Mouse (Mus musculus) megakaryocyte, embryonic 14.5 days (primary cell): ENCODE results near the gene Dph2. TPM values are rescaled to one million over a fixed set of nuclear protein-coding genes. Genes with fewer than 3 reads are reported as not detected.

Experiments
- H3K27me3 ChIP-seq: replicated peaks from 2 replicates; pipeline ENCODE3; 2012; ENCODE audit warnings: inconsistent platforms
- H3K36me3 ChIP-seq: replicated peaks from 2 replicates; pipeline ENCODE3; 2012; ENCODE audit warnings: low read length, inconsistent platforms, mixed read lengths
- H3K4me1 ChIP-seq: 2 replicates; pipeline ENCODE4 v1.6.1; 2012; ENCODE audit warnings: inconsistent platforms
- H3K4me3 ChIP-seq: replicated peaks from 2 replicates; pipeline ENCODE3; 2012; ENCODE audit warnings: moderate library complexity, mild to moderate bottlenecking, inconsistent platforms
- H3K9me3 ChIP-seq: 2 replicates; pipeline ENCODE4 v1.6.1; 2012; ENCODE audit warnings: inconsistent platforms
- FLI1 ChIP-seq: IDR thresholded peaks from 2 replicates; pipeline ENCODE4 v1.6.1; 2012; ENCODE audit warnings: low read length, inconsistent platforms, mixed read lengths
- GATA1 ChIP-seq: IDR thresholded peaks from 3 replicates; pipeline ENCODE4 v1.6.1; 2012; ENCODE audit warnings: mixed read lengths, low read length, inconsistent platforms, borderline replicate concordance
- polyA plus RNA-seq: library from polyadenylated mRNA; stranded (reverse); fragments of >175 nt; gene quantifications from 2 replicates; pipeline ENCODE4 v1.2.3, GENCODE M21; 2012; ENCODE audit warnings: low replicate concordance; ENCODE audit not compliant: insufficient read depth

Dph2 gene
- polyA plus RNA-seq, 1 experiment = 3.1 TPM

DNA sequence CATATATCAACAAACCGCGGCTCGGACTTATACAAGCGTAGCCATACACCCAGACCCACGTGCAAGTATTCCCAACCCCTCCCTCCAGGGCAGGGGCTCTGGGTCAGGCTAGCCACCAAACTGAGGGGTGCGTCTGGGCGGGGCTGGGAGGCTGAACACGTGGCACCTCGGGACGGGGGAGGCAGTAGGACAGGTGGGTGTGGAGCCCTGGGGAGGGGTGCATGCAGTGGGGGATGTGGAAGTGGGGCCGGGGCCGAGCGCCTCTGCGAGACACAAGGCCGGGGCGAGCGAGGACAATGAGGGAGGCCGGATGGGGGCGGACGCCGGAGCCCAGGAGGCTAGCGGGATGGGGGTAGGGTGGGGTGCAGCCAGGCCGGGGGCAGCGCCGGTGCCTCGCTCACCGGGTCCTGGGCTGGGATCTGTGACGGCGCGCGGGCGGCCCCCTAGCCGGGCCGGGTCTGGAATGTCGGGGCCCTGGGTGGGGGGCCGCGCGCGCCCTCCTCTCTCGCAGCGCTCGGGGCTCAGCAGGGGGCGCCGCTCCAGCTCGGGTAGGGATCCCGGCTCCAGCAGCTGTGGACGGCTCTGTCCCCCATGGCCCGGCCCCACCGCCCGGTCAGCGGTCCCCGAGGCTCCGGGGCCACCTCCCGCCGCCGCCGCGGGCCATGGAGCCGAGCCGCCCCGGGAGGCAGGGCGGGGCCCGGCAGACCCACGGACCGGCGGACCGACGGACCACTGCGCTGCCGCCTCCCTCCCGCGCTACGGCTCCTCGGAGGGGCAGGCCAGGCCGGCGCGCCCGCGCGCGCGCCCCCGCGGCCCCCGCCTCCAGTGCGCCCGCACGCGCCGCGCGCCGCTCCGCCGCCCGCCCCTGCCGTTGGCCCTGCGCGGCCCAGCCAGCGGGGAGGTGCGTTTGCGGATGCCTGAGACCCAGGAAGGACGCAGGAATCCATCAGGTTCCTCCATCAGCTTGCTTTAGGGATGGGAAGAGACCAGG is 8.8 kb downstream of the Dph2 start, which contains the start of gene B4galt2:
B4galt2 (minus strand) TSS at position 787 of the 991 bp plus-strand sequence.
- H3K36me3 ChIP-seq = peaks cover 29% of the 10 kb centered on the region
- H3K9me3 ChIP-seq = no peaks in the 10 kb centered on the region
- peaks cover 36% of the 10 kb centered on the region for H3K4me1 ChIP-seq
- TF ChIP-seq GATA1 (no peak), FLI1 (no peak)
- H3K27me3 ChIP-seq = peaks cover 62% of the 10 kb centered on the region
- H3K4me3 ChIP-seq = peak within 1 kb of the TSS; percentile 85

DNA sequence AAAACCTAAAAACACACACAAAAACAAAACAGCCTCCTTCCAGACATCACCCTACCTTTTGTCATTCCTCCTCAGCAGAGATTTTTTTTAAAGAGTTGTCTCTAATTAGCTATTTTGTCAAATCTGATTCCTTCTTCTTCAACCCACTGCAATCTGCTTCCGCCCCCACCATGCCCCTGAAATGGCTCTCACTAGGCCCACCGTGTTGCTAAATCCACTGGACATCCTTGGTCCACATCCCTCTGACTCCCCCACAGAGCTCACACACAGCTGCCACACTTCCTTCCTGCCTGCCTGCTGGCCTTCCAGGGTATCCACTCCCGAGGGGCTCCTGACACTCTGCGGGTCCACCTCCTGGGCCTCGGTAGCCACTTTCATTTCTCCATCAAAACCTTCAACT is 13.1 kb downstream of the Dph2 start:
- Histone ChIP-seq H3K4me3 (no peak overlapping the region), H3K27me3 (peaks cover 83% of the 10 kb centered on the region), H3K4me1 (peaks cover 7% of the 10 kb centered on the region), H3K9me3 (no peaks in the 10 kb centered on the region), H3K36me3 (peaks cover 3% of the 10 kb centered on the region)
- TF ChIP-seq GATA1 (no peak), FLI1 (no peak)

DNA sequence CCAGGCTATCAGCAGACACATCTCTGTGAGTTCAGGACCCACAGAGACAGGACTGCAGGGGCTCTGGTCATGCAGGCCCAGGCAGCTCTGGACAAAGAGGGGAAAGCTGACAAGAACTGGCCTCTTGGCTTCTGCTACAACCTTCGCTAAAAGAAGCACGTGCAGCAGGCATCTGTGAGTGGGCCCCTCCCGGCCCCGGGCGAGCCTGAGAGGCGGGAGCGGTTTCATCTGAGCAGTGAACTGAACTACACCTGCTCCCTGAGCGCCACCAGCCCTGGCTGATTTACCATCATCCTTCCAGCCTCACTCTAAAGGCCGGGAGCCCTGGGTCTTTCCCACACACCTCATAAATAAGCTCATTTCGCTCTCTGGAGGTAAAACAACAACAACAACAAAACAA is 13.5 kb downstream of the Dph2 start:
- Histone ChIP-seq H3K4me3 (no peak overlapping the region), H3K36me3 (no peaks in the 10 kb centered on the region), H3K4me1 (peaks cover 3% of the 10 kb centered on the region; the same call in 1 of the 2 replicates), H3K27me3 (peaks cover 83% of the 10 kb centered on the region), H3K9me3 (no peaks in the 10 kb centered on the region)
- TF ChIP-seq GATA1 (no peak), FLI1 (no peak)

DNA sequence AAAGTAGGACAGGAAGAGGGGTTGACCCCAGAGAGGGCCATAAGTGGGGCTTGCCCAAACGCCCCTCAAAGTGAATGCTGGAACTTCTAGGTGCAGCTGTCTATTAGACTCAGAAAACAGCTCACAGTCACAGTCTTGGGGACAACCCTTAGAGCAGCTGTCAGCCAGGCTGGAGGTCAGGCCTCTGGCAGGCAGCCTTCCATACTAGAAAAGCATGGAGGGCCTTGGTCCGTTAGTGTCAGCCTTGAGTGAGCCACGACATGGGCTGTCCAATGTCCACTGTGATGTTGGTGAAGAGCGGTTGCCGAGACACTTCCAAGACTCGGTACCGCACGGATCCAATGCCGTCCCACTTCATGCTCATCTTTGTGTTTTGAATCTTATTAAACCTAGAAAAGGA is 18.2 kb downstream of the Dph2 start:
- no peak for TF ChIP-seq GATA1
- TF ChIP-seq FLI1 = no peak
- Histone ChIP-seq H3K4me1 (peaks cover 10% of the 10 kb centered on the region), H3K27me3 (peaks cover 84% of the 10 kb centered on the region), H3K4me3 (no peak overlapping the region), H3K36me3 (no peaks in the 10 kb centered on the region), H3K9me3 (no peaks in the 10 kb centered on the region)

- Histone ChIP-seq H3K36me3 (no peaks in the 10 kb centered on the region), H3K9me3 (no peaks in the 10 kb centered on the region), H3K27me3 (peaks cover 83% of the 10 kb centered on the region), H3K4me3 (peak within 1 kb of the TSS; percentile 26), H3K4me1 (peaks cover 15% of the 10 kb centered on the region)
- no peak for TF ChIP-seq GATA1
- no peak for TF ChIP-seq FLI1
These were observed 19.4 kb downstream of the Dph2 start, which contains the start of gene Ccdc24 for GRCm38 (mm10) chr4:117872471-117872886. Ccdc24 (minus strand) TSS chr4:117872557.

DNA sequence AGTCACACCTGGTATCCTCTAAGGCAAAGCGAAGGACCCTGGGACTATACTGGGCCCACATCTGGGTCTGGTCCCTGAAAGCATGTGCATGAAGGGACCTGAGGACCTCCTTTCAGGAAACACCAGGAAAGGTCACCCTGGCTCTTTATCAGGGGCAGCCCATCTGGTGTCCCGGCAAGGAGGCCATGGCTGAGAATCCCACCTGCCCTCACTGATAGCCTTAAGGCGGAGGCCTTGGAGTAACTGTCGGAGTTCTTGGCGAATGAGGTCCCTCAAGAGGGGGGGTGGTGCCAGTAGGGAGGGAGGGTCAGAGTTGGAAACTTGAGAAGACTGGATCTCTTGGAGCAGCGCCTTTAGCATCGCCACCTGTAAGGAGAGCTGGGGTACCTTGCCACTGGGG is 20.0 kb downstream of the Dph2 start:
- no peaks in the 10 kb centered on the region for H3K9me3 ChIP-seq
- H3K27me3 ChIP-seq = peaks cover 83% of the 10 kb centered on the region
- H3K4me3 ChIP-seq = no peak overlapping the region
- TF ChIP-seq FLI1 = no peak
- no peaks in the 10 kb centered on the region for H3K36me3 ChIP-seq
- H3K4me1 ChIP-seq = peaks cover 16% of the 10 kb centered on the region

DNA sequence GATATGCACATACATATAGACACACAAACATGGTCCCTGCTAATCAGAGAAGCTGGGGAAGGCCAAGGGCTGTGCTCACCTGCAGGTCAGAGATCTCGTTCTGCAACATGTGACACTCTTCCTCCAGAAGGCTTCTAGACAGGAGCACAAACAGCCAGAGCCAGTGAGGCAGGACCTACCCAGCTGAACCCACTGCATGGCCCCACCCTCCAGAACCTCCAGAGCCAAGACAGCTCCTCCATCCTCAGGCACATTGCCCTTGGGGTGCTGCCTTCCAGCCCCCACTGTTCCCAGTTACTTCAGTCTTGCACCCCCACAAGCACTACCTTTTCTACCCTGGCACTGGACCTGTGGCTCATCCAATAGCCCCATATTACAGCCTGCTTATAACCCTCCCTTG is 21.4 kb downstream of the Dph2 start:
- TF ChIP-seq FLI1 (no peak), GATA1 (no peak)
- no peaks in the 10 kb centered on the region for H3K36me3 ChIP-seq
- peaks cover 16% of the 10 kb centered on the region for H3K4me1 ChIP-seq
- no peaks in the 10 kb centered on the region for H3K9me3 ChIP-seq
- H3K27me3 ChIP-seq = peaks cover 86% of the 10 kb centered on the region
- H3K4me3 ChIP-seq = no peak overlapping the region

DNA sequence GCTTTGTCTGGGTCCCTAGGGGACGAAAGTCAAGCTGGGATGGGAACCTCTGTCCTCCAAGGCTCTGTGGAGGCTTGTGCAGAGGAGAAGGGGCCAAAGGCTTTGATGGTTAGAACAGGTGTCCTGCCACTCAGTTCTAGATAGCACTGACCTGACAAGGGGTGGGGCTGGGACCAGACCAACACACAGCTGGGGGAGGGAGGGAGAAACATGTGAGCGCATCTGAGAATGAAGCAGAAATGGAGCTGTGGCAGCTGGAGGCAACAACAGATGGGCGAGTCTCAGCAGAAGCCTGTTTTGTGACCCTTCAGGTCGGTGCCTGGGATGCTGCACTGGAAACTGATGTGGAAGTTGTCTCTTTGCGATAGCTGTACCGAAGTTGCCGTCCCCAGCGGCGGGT is 22.5 kb downstream of the Dph2 start:
- no peak for TF ChIP-seq FLI1
- no peak for TF ChIP-seq GATA1
- H3K36me3 ChIP-seq = no peaks in the 10 kb centered on the region
- H3K4me1 ChIP-seq = peaks cover 16% of the 10 kb centered on the region

GRCm38 (mm10) chr4:117867823-117868222 is 24.0 kb downstream of the Dph2 start:
- H3K36me3 ChIP-seq = no peaks in the 10 kb centered on the region
- no peaks in the 10 kb centered on the region for H3K9me3 ChIP-seq
- peaks cover 92% of the 10 kb centered on the region for H3K27me3 ChIP-seq
- TF ChIP-seq FLI1 (no peak), GATA1 (no peak)
- H3K4me3 ChIP-seq = peak overlapping the region; percentile 75
- peaks cover 17% of the 10 kb centered on the region for H3K4me1 ChIP-seq

More for the DNA sequence above, 22.5 kb downstream of the Dph2 start:
- no peaks in the 10 kb centered on the region for H3K9me3 ChIP-seq
- no peak overlapping the region for H3K4me3 ChIP-seq
- peaks cover 89% of the 10 kb centered on the region for H3K27me3 ChIP-seq

- TF ChIP-seq FLI1 (no peak), GATA1 (no peak)
- Histone ChIP-seq H3K4me1 (peaks cover 17% of the 10 kb centered on the region), H3K27me3 (peaks cover 91% of the 10 kb centered on the region), H3K36me3 (no peaks in the 10 kb centered on the region), H3K9me3 (no peaks in the 10 kb centered on the region), H3K4me3 (no peak overlapping the region)
These were observed 24.8 kb downstream of the Dph2 start for GRCm38 (mm10) chr4:117867000-117867399.

- Histone ChIP-seq H3K36me3 (no peaks in the 10 kb centered on the region), H3K9me3 (no peaks in the 10 kb centered on the region), H3K4me1 (peaks cover 20% of the 10 kb centered on the region), H3K27me3 (peaks cover 91% of the 10 kb centered on the region), H3K4me3 (no peak overlapping the region)
- TF ChIP-seq FLI1 (no peak), GATA1 (no peak)
These were observed 25.7 kb downstream of the Dph2 start for GRCm38 (mm10) chr4:117866083-117866482.
